Mouse (Mus musculus): ENCODE data around the gene Chd8.

DNA sequence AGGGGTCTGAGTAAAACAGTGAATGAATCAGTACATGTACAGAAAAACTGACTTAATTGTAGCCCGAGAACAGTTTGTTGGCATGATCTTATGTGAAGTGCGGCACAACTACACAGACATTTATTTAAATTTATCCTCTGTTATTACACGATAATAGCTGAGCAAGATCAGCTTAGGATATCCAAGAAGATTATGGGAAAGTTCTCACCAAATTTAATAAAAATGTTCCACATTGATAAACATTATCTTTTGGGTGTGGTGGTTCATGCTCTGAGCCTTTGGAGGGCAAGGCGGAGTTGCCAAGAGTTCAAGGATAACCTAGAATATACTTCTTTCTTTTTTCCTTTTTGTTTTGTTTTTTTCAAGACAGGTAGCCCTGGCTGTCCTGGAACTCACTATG, 58.2 kb downstream of the Chd8 start:
- no peak for TF ChIP-seq MAZ (IDR thresholded peaks at IDR 0.05; ENCODE audit: low read depth, low read length)
- no peak for TF ChIP-seq ETS1 (conservative IDR thresholded peaks at IDR 0.05; ENCODE audit: low read depth, low read length)
- TF ChIP-seq RAD21 (IDR thresholded peaks at IDR 0.05; ENCODE audit: low read depth, low read length): no peak
- no peak for TF ChIP-seq ZC3H11A (IDR thresholded peaks at IDR 0.05; ENCODE audit: low read depth, low read length)
- no peak for TF ChIP-seq EP300 (IDR thresholded peaks at IDR 0.05; ENCODE audit: low read length)

All from CH12.LX (cell line).